Mouse (Mus musculus) testis, postnatal 14 days (tissue): Measurements from ENCODE around the gene Thumpd2.
A peak's percentile ranks its signal among the peaks of the same experiment; 100 is the strongest.

ENCODE experiments used
- DNase-seq: peaks from one replicate; pipeline ENCODE4 v3.0.0; 2021; ENCODE audit warnings: low spot score

The Thumpd2 gene

GRCm38 (mm10) chr17:81064979-81065311, at the start of gene Thumpd2:
TSS of gene Thumpd2 (minus strand) at chr17:81065082.
- DNase-seq: peak; percentile 87

DNA sequence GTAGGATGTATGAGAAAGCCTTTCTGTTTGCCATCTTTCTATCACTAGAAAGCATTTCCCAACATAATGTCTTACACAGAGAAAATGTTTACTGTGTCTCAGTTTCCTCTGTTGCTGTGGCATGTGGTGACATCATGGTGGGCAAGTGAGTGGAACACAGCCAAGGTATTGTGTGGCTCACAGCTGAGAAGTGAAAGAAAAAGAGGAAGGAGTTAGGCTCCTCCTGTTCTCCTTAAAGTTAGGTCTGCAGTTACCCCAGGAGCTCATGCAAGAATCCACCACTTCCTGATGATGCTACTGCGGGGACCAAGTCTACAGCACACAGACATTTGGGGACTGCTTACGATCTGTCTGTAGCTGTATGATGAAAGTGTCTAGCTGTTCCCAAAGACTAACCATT, 39.4 kb upstream of the Thumpd2 start:
- DNase-seq: no peak

DNA sequence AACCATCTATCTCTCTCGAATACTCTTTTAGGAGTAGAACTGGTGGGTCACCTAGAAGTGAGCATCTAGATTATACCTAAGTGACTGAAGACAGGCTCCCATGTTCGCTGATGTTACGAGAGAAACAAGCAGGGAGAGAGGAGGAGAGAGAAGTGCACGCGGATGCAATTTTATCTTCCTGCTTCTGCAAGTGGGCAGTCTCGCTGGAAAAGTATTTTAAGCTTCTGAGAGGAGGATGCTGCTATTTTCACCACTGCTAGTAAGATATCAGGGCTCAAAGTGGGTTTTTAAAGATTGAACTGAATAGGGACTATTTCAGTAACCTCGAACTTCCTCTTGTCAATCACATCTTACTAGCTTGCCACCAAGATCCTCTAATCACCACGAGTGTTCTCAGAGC, 38.0 kb upstream of the Thumpd2 start:
- DNase-seq: no peak

DNA sequence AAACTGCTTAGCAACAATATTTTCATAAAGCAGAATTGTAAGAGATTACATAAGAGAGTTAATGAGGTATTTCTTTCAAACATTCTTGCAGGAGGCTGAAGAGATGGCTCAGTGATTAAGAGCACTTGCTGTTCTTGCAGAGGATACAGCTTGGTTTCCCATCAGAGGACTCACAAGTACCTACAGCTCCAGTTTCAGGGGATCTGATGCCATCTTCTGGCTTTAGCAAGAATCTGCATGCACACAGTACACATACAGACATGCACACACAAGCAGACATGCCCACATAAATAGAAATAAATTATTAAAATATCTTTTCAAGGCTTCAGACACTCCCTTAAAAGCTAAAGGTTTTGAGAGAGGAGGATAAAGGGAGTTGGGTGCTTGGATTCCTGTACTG, 33.6 kb upstream of the Thumpd2 start:
- no peak for DNase-seq

DNA sequence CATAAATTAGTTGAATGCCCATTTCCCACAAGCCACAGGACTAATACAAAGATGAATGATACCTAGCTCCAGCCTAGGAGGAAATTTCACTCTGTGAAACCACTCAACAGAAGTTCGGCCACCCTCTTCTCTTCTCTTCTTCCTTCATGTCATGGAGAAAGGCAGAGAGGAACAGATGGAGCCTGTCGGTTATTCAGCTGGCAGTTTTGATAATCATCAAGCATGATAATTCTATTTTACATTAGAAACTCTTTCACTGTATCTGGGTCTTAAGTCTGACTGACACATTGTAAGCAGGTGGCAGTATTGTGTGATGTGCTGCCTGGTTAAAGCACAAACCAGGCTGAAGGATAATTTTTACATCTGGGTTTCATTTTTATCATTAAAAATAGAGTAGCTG, 31.6 kb upstream of the Thumpd2 start:
- DNase-seq: no peak

DNA sequence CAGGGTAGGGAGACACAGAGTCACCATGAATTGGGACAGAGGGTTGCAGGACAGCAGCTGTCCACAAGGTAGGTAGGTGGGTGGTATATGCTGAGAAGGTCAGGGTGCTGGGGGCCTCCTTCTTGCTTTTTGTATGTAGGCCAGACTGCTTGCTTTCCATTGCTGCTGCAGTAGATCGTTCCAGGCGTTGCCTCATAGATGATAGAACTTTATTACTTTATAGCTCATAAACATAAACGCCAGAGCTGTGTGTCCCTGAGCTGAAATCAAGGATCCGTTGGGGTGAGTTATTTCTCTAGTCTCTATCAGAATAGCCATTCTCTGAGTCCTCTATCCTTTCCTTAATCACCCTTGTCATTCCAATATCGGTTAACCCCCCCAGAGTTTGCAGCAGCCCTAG, 27.9 kb upstream of the Thumpd2 start:
- no peak for DNase-seq

- no peak for DNase-seq
Measured at GRCm38 (mm10) chr17:81088866-81089265, 24.0 kb upstream of the Thumpd2 start.

DNA sequence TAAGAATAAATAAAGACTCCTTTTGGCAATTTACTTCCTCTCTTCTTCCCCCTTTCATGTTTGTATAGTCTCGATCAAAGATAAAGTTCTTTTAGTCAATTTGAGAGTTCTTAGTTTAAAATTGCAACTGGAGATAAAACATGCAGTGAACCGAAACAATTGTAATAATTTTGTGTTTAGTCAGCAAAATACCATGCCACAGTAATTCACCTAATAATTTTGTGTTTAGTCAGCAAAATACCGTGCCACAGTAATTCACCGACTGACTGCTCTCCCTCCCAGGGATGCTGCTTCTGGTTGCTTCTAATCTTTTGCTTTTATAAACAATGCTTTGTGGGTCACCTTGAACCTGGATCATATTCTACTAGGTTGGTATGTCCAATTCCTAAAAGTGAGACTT, 22.9 kb upstream of the Thumpd2 start:
- no peak for DNase-seq

- DNase-seq: no peak
Measured at GRCm38 (mm10) chr17:81064279-81064978, 453 bp downstream of the Thumpd2 start.

DNA sequence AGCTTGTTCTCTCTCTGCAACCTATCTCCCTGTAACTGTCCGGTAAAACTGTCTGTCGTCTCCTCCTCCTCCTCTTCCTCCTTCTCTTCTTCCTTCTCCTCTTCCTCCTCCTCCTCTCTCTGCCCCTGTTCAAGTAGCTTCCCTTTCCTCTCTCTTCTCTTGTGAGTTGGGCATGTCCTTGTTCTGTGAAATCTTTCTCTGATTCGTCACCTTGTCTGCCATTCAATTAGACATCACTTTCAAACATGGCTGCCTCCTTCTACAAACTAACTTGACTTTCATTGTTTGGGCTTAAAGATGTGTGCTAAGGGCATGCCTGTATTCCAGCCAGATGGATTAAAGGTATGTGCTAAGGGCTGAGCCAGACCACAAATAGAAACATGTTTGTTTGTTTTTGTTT, 1.5 kb downstream of the Thumpd2 start:
- DNase-seq: no peak

- peak; percentile 31 for DNase-seq
Measured at GRCm38 (mm10) chr17:81062349-81062871, 2.5 kb downstream of the Thumpd2 start.

- DNase-seq: no peak
Measured at GRCm38 (mm10) chr17:81056796-81057381, 8.0 kb downstream of the Thumpd2 start.

GRCm38 (mm10) chr17:81056035-81056434, 8.8 kb downstream of the Thumpd2 start:
- DNase-seq: no peak

GRCm38 (mm10) chr17:81055522-81055921, 9.4 kb downstream of the Thumpd2 start:
- no peak for DNase-seq

DNA sequence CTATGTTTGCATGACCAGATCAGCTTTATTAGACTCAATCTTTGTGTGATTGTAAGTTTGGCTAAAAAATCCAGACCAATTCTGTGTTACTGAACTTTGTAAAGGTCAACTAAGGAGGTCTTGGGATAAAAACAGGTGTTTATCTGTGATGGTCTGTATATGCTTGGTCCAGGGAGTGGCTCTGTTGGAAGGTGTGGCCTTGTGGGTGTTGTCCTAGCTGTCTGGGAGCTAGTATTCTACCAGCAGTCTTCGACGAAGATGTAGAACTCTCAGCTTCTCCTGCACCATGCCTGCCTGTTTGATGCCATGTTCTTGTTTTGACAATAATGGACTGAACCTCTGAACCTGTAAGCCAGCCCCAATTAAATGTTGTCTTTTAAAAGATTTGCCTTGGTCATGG, 11.6 kb downstream of the Thumpd2 start:
- DNase-seq: no peak

DNA sequence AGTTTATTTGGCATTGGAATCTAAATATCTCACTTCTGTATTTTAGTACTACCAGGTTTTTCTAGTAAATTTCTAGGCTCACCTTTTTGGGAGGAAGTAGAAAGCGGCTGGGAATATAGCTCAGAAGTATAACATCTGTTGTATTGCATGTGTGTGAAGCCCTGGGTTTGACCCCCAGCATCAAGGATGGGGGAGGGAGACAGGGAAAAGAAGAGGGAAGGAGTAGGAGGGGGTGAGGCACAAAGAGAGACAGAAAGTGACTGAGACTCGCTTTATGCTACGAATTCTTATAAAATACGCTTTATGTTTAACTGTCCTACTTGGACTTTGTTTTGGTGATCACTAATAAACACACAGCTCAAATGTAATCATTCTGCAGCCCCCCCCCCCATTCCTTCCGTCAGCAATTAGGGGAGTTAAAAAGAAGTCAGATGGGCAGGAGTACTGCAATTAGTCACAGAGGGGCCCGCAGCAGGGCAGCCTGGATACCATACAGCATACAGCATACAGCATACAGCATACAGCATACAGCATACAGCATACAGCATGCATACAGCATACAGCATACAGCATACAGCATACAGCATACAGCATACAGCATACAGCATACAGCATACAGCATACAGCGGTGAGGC, 16.8 kb downstream of the Thumpd2 start:
- no peak for DNase-seq

DNA sequence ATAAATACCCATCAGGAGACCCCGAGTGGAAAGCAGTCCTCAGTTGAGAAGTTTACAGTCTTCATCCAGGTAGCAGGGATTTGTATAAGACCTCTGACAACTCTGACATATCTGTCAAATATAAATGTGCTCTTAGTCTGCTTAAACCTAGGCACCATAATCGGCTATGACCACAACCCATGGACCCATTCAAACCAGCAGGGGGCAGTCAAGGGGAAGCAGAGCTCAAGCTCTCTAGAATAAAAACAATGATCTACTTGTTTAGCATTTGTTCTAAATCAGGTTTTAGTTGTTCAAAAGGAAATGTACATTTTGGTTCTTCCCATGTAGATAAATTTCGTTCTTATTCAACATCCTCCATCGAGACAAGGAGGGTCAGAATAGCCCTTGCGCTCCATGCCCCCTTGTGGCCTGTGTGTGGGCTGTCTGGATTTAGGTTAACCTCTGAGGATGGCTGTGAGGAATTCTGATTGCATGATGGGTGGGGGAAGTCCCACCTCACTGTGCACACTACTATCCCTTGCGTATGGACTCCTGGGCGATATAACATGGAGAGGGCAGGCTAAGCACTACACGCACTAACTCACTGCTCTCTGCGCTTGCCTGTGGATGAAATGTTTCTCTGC, 19.2 kb downstream of the Thumpd2 start:
- DNase-seq: no peak

GRCm38 (mm10) chr17:81045115-81045514, 19.8 kb downstream of the Thumpd2 start:
- DNase-seq: no peak

GRCm38 (mm10) chr17:81044356-81044755, 20.5 kb downstream of the Thumpd2 start:
- DNase-seq: no peak

DNA sequence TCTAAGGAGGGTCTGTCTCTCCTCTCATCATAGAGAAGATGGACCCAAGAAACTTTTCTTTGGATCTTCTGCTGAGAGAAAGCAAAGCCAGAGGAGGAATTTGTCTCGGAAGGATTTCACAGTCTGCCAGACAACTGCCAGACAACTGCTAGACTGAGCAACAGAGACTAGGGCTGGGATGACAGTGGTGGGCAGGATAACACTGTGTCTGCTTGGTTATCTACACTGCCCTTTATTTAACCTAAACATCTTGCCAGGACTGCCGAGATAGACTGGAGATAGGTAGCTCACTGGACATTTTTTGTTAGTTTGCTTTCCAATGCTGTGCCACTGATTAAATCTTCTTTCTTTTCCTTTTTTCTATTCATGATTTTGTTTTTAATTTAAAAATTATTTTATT, 23.2 kb downstream of the Thumpd2 start:
- DNase-seq: no peak

GRCm38 (mm10) chr17:81038707-81039408, 26.0 kb downstream of the Thumpd2 start:
- no peak for DNase-seq

- DNase-seq: no peak
Measured at GRCm38 (mm10) chr17:81035354-81035753, 29.5 kb downstream of the Thumpd2 start.
